Mouse (Mus musculus): ENCODE results near the gene Glycam1. TPM values are rescaled to one million over a fixed set of nuclear protein-coding genes. Genes with fewer than 3 reads are reported as not detected.

Gene Glycam1
- total and polyA plus RNA-seq, 2 experiments from 2014 or later, result not detected

DNA sequence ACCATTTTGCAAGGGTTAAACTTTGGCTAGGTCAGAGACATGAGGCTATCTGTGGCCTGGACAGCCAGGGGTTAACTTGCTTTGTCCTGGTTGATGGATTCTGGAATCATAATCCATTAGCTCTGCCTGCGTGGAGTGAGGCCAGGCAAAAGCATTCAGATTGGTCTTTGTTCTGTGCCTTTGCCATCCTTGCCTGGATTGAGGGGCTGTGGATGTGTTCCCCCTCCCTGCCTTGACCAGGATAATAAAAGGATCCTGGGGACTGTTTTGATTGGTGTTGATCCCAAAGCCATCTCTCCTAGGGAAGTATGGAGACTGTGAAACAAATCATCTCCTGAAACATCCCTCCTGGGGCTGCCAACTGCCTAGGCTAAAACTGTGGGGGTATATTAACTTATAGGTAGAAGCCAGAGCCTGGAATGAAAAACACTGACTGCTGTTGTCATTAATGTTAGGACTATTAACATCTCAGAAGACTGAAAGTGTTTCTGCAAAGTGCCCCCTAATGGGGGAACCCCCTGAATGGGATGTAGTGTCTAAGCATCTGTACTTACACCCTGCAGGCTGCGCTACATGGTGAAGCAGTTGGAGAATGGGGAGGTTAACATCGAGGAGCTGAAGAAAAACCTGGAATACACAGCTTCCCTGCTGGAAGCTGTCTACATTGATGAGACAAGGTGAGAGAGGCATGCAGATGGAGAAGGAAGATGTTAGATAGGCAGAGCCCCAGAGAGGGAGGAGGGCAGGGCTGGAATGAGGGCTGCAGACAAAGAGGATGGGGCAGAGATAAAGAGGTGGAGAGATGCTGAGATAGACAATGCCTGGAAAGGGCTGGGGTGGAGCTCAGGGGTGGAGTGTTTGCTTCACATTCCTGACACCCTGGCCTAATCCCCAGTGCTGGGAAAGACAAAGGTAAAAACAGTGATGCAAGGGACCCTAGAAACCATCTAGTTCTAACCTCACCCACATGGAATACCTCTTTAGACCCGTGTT, 45.2 kb downstream of the Glycam1 start:
- peak; percentile 60 for DNase-seq
- no peak overlapping the region for H3K9ac ChIP-seq
- H3K4me2 ChIP-seq (ENCODE audit: low read depth), result 0 out of 2 replicates have a peak overlapping the region, but pooled peaks have one; percentile 1

DNA sequence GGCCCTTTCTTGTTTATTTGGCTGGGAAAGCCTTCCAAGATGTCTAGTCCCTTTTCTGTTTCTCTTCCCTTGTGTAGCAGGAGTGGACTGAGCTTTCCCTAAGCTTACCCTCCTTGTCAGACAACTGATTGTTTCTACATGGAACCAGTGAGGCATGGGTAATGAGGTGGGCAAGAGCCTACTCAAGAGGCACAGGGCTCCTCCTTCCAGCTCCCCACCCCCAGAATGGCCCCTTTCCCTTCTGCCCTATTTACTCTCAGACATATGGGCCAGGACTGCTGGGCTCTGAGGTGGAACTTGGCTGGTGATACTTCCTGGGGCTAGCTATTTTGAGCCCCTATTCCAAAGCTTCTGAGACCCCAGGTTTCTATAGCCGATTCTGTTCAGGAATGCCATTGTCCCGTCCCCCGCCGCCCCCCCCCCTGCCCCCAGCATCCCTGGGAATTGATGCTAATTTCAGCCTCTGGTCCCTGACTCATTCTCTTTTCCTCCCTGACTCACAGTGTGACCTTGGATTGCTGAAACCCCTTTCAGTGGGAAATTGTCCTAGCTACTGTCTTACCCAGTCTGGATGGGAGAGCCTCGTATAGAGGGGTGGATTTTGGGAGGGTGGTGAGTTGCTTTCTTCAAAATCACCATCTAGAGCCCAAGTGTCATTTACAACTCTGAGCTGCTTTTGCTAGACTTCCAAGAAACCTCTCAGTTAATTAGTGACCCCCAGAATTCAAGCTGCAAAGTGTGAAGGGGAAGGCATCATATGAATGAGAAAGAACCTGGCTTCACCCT, 46.1 kb downstream of the Glycam1 start:
- no peak overlapping the region for H3K4me2 ChIP-seq (ENCODE audit: low read depth)
- no peaks in the 10 kb centered on the region for H3K9me3 ChIP-seq (ENCODE audit: low read length)
- no peaks in the 10 kb centered on the region for H3K27me3 ChIP-seq (ENCODE audit: insufficient read depth, low read length)
- peaks cover 9% of the 10 kb centered on the region; the same call in 1 of the 2 replicates for H3K36me3 ChIP-seq (ENCODE audit: insufficient read depth)
- ATAC-seq (peak; percentile 21), DNase-seq (peak; percentile 64)
- H3K4me3 ChIP-seq (ENCODE audit: low read depth, low read length), result no peak overlapping the region
- peaks cover 39% of the 10 kb centered on the region for H3K4me1 ChIP-seq (ENCODE audit: insufficient read depth)
- H3K9ac ChIP-seq, result no peak overlapping the region
- no peak for TF ChIP-seq CTCF (IDR thresholded peaks at IDR 0.05; ENCODE audit: low read depth)
- WGBS, result 2% methylated on average over 5 of the region's 5 CpGs
- peak overlapping the region; percentile 63 for H3K27ac ChIP-seq (ENCODE audit: low read depth, low read length)

More for the DNA sequence above, 45.2 kb downstream of the Glycam1 start:
- TF ChIP-seq CTCF (IDR thresholded peaks at IDR 0.05; ENCODE audit: low read depth), result peak; percentile 17; the same call in 1 of the 2 replicates
- peaks cover 17% of the 10 kb centered on the region; the same call in 1 of the 2 replicates for H3K36me3 ChIP-seq (ENCODE audit: insufficient read depth)
- peak; percentile 38 for ATAC-seq
- H3K27ac ChIP-seq (ENCODE audit: low read depth, low read length), result peak overlapping the region; percentile 63
- peaks cover 36% of the 10 kb centered on the region for H3K4me1 ChIP-seq (ENCODE audit: insufficient read depth)
- 11% methylated on average over 4 of the region's 4 CpGs for WGBS
- no peak overlapping the region for H3K4me3 ChIP-seq (ENCODE audit: low read depth, low read length)
- no peaks in the 10 kb centered on the region for H3K27me3 ChIP-seq (ENCODE audit: insufficient read depth, low read length)
- no peaks in the 10 kb centered on the region for H3K9me3 ChIP-seq (ENCODE audit: low read length)

DNA sequence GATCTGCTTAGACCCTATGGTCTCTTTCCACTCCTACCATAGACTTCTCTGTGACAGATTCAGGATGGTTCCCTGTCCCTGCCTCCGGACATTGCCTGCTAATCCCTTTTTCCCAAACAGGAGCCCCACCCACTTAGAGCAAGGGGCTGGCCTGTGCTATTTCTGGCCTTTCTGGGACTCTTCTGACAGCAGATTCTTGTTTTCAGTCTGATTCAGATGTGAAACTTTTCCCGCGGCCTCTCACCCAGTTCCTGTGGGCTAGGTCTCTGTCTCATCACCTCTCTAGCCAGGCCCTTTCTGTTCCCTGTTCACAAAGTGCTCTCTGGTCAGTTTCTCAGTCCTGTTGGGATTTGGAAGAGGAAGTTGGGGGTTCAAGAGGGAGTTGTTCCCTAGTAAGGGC, 50.0 kb downstream of the Glycam1 start:
- Histone ChIP-seq H3K4me3 (ENCODE audit: low read depth, low read length) (peak overlapping the region; percentile 33; the same call in 1 of the 2 replicates), H3K4me1 (ENCODE audit: insufficient read depth) (peaks cover 24% of the 10 kb centered on the region), H3K36me3 (ENCODE audit: insufficient read depth) (no peaks in the 10 kb centered on the region), H3K9me3 (ENCODE audit: low read length) (no peaks in the 10 kb centered on the region), H3K27me3 (ENCODE audit: insufficient read depth, low read length) (no peaks in the 10 kb centered on the region), H3K9ac (peak overlapping the region; percentile 54), H3K27ac (ENCODE audit: low read depth, low read length) (peak overlapping the region; percentile 80), H3K4me2 (ENCODE audit: low read depth) (peak overlapping the region; percentile 45)
- ATAC-seq, result no peak
- no peak for TF ChIP-seq CTCF (IDR thresholded peaks at IDR 0.05; ENCODE audit: low read depth)
- DNase-seq, result no peak
- WGBS, result 15% methylated on average over 3 of the region's 3 CpGs

DNA sequence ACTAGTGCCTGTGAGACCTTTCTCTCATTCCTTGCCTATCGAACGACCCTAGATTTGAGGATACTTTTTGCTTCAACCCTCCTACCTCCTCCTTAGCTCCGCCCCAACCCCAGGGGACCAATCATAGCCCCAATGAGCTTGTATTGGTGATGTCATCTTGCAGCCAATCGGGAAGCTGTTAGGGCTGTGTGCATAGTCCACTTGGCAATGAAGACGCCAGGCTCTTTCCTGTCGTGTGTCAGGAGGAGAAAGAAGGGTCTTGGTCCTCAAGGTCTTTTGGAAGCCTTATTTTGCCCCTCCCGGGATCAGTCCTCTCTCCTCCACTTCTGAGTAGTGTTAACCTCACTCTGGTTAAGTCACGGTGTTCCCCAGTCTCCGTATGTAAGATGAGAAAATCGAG, 50.8 kb downstream of the Glycam1 start:
- Histone ChIP-seq H3K4me2 (ENCODE audit: low read depth) (peak overlapping the region; percentile 45), H3K4me3 (ENCODE audit: low read depth, low read length) (peak overlapping the region; percentile 33), H3K36me3 (ENCODE audit: insufficient read depth) (no peaks in the 10 kb centered on the region), H3K9ac (peak overlapping the region; percentile 54), H3K9me3 (ENCODE audit: low read length) (no peaks in the 10 kb centered on the region), H3K27ac (ENCODE audit: low read depth, low read length) (peak overlapping the region; percentile 80), H3K27me3 (ENCODE audit: insufficient read depth, low read length) (no peaks in the 10 kb centered on the region), H3K4me1 (ENCODE audit: insufficient read depth) (peaks cover 24% of the 10 kb centered on the region)
- TF ChIP-seq CTCF (IDR thresholded peaks at IDR 0.05; ENCODE audit: low read depth), result no peak
- 3% methylated on average over 10 of the region's 10 CpGs for WGBS
- ATAC-seq (peak; percentile 98), DNase-seq (peak; percentile 94)

DNA sequence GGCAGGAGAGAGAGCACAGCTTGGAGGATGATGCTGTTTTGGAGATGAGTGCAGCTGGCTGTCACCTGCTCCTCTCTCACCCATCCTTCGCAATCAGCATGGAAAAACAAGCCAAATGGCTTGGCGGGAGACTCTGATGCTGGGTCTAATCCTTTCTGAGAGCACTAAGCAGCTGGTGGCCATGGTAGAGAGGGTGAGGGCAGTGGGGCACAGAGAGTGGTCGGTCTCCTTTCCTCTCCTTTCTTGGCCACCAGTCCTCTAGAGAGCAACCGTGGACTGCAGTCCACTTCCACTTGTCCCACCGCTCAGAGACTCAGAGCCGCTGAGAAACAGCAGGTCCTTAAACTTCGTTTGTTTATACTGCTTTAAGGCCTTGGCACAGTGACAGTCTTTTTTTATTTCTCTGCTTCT, 51.3 kb downstream of the Glycam1 start:
- ATAC-seq (peak; percentile 36), DNase-seq (peak; percentile 41)
- no peaks in the 10 kb centered on the region for H3K27me3 ChIP-seq (ENCODE audit: insufficient read depth, low read length)
- WGBS, result 5% methylated on average over 7 of the region's 7 CpGs
- H3K27ac ChIP-seq (ENCODE audit: low read depth, low read length), result peak overlapping the region; percentile 80; the same call in 1 of the 2 replicates
- H3K36me3 ChIP-seq (ENCODE audit: insufficient read depth), result no peaks in the 10 kb centered on the region
- no peaks in the 10 kb centered on the region for H3K9me3 ChIP-seq (ENCODE audit: low read length)
- H3K4me2 ChIP-seq (ENCODE audit: low read depth), result peak overlapping the region; percentile 45
- H3K9ac ChIP-seq, result no peak overlapping the region
- peaks cover 24% of the 10 kb centered on the region for H3K4me1 ChIP-seq (ENCODE audit: insufficient read depth)
- H3K4me3 ChIP-seq (ENCODE audit: low read depth, low read length), result peak overlapping the region; percentile 33; the same call in 1 of the 2 replicates
- TF ChIP-seq CTCF (IDR thresholded peaks at IDR 0.05; ENCODE audit: low read depth), result no peak

Other genes with a start within 250 kb of the Glycam1 start
- gene Zfp385a, start 225.0 kb downstream of the Glycam1 start, total RNA-seq (2014; rRNA removed), result 11.6 and 13.0 TPM in 2 replicates
- gene Zfp385a, start 225.0 kb downstream of the Glycam1 start, polyA plus RNA-seq (2015; fragmentation: Nextera tagmentation; extraction: Ambion mirVana), result 20.5 and 21.3 TPM in 2 replicates
- gene Itga5, start 198.3 kb downstream of the Glycam1 start, total RNA-seq (2014; rRNA removed), result 2.2 and 3.2 TPM in 2 replicates
- 2.9 and 3.5 TPM in 2 replicates for gene Itga5, start 198.3 kb downstream of the Glycam1 start, polyA plus RNA-seq (2015; fragmentation: Nextera tagmentation; extraction: Ambion mirVana)
- not detected in 2 replicates for gene Gtsf1, start 134.6 kb downstream of the Glycam1 start, total RNA-seq (2014; rRNA removed)
- 0.21 TPM in 1 of 2 replicates, not detected in the other for gene Gtsf1, start 134.6 kb downstream of the Glycam1 start, polyA plus RNA-seq (2015; fragmentation: Nextera tagmentation; extraction: Ambion mirVana)
- gene Gtsf2, start 116.6 kb downstream of the Glycam1 start, total RNA-seq (2014; rRNA removed), result not detected in 2 replicates
- not detected in 2 replicates for gene Gtsf2, start 116.6 kb downstream of the Glycam1 start, polyA plus RNA-seq (2015; fragmentation: Nextera tagmentation; extraction: Ambion mirVana)
- 3.2 and 4.5 TPM in 2 replicates for gene Nckap1l, start 111.3 kb downstream of the Glycam1 start, total RNA-seq (2014; rRNA removed)
- gene Nckap1l, start 111.3 kb downstream of the Glycam1 start, polyA plus RNA-seq (2015; fragmentation: Nextera tagmentation; extraction: Ambion mirVana), result 1.6 and 1.7 TPM in 2 replicates
- gene Pde1b, start 62.0 kb downstream of the Glycam1 start, total RNA-seq (2014; rRNA removed), result 78.8 and 79.0 TPM in 2 replicates
- 43.4 and 54.1 TPM in 2 replicates for gene Pde1b, start 62.0 kb downstream of the Glycam1 start, polyA plus RNA-seq (2015; fragmentation: Nextera tagmentation; extraction: Ambion mirVana)
- gene Ppp1r1a, start 27.1 kb downstream of the Glycam1 start, total RNA-seq (2014; rRNA removed), result 109 and 128 TPM in 2 replicates
- gene Ppp1r1a, start 27.1 kb downstream of the Glycam1 start, polyA plus RNA-seq (2015; fragmentation: Nextera tagmentation; extraction: Ambion mirVana), result 206 and 236 TPM in 2 replicates
- gene Mucl1, start 190.4 kb upstream of the Glycam1 start, total RNA-seq (2014; rRNA removed), result not detected in 2 replicates
- not detected in 2 replicates for gene Mucl1, start 190.4 kb upstream of the Glycam1 start, polyA plus RNA-seq (2015; fragmentation: Nextera tagmentation; extraction: Ambion mirVana)